Mouse (Mus musculus) frontal cortex, postnatal 10 days (tissue): ENCODE measurements around the gene Coq10b.
"Not testable (repeated sequence)": the region's sequence is repeated elsewhere in the genome, so short reads cannot be mapped to it uniquely, and the experiment has no call there.

ENCODE experiments used
- DNase-seq, 2 experiments: peaks; one replicate each; pipeline ENCODE4 v3.0.0; 2022; ENCODE audit warnings: low spot score in 2 of 2, mixed read lengths in 1 of 2

The Coq10b gene

DNA sequence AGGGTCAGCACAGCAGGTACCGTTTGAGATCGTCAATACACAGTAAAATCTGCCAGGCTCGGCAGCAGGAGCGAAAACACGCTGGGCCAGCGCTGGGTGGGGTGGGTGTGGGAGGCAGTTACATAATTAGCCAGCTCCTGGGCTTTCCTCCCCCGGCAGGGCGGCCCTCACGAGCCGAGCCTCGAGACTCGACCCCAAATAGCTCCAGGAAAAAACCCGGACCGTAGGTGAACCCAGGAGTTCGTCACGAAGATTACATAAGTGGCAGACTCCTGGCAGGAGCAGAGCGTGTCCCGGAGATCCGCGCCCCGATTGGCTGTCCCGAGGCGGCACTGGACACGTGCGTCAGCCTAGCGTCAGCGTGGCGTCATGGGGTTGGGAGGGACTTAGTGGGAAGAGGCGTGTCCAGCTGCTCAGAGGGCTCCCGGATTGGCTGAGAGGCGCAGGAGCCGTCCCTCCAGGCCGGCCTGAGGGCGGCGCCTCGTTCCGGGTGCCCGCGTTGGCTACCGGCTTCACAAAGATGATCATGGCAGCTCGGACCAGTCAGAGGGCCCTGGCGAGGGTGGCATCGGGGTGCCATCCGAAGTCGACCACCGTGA lies at the start of gene Coq10b:
Gene Coq10b, plus strand, starts transcription at position 416 of the 599 bp plus-strand sequence.
- DNase-seq: peak; percentile 98 to 99

GRCm38 (mm10) chr1:55008313-55008712 lies 44.3 kb upstream of the Coq10b start:
- not testable (repeated sequence) for DNase-seq

DNA sequence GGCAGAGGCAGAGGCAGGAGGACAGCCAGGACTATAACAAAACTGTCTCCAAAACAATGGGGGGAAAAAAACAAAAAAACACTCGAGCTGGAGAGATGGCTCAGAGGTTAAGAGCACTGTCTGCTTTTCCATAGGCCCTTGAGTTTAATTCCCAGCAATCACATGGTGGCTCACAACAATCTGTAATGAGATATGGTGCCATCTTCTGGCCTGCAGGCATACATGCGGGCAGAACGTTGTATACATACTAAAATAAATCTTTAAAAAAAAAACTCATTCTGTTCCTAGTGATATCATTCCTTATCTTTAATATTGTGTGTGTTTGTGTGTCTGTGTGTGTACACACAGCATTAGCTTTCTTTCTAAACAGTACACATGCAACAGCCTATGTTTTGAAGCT lies 40.1 kb upstream of the Coq10b start:
- no peak for DNase-seq

- DNase-seq: no peak
Measured at GRCm38 (mm10) chr1:55021907-55022306, 30.7 kb upstream of the Coq10b start.

DNA sequence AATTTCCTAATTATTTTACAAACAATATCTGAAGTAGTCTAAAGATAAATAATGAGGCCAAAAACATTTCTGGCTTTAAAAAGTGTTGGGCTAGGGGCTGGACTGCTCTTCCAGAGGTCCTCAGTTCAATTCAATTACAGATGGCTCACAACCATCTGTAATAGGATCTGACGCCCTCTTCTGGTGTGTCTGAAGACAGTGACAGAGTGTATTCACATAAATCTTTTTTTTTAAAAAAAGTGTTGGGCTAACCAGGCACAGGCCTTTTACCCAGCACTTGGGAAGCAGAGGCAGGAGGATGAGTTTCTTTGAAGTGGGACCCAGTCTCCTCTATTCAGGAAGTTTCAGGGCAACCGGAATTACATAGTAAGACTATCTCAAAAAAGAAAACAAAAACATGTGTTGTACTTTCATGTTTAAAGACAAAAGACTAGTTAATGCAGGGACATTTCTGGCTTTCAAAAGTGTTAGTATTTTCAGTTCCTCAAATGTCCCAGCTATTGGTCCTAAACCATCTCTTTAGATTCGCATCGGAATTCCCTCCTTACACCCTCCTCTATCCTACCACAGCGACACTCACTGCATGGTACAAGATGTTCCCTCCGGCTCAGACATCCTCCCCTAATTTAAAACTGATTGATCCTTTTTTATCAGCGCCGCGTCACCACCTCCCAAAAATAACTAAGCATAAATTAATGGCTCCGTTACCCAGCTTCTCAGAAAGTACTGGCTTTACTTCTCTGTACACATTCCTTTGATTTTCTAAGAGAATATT lies 26.7 kb upstream of the Coq10b start:
- DNase-seq: no peak

DNA sequence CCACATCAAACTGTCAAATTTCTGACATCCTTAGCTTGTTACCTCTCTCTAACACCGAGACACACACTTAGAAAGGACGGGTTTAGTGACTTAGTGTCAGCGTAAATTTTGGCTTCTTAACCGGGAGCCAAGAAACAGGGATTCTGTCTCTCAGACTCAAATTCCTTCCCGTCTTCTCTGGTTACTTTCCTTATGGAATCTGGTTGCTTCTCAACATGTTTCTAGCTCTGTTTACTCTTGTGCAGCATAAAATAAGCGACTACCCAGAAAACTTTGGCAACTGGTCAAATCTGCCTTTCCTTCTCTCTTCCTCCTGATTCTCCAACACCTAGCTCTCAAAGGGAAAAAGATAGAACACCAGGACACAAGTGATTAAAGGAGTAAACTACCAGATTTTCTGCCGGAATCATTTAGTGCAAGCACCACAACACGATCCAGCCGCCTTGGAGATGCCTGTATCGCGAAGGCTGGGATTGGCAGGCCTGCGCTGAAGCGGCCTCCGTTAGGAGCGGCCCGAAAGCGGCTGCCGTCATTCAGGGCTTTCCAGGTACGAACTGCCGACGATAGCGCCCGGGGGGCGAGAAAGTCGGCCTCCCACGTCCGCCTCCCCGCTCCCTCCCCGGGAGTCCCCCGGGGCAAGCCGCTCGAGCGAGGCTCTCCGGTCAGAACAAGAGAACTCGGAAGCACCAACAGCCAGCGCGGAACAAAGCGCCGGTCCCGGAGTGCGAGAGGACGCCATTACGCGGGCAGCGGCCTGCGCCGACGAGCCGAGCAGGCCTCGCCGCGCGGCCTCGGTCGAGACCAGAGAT lies 25.9 kb upstream of the Coq10b start:
- DNase-seq: no peak

GRCm38 (mm10) chr1:55027253-55027801 lies 25.2 kb upstream of the Coq10b start, which contains the start of gene Sf3b1:
Sf3b1 (minus strand) TSS chr1:55027481.
- peak; percentile 92 to 95 for DNase-seq

DNA sequence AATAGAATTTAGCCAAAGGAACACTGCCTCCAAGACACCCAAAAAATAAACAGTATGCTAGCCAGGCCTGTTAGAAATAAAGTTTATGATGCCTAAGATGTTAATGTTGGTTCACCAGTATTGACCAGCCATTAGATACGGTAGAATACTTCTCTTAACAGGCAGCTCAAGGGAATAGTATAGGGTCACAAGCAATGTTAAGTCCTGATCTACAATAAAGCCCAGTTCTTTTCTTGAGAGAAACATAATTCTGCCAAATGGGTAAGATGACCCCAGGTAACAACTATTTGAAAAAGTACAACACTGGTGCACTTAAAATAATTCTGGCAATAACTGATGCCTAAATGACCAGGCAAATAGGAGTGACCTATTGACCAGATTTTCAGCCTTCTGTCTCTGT lies 24.6 kb upstream of the Coq10b start:
- no peak for DNase-seq

DNA sequence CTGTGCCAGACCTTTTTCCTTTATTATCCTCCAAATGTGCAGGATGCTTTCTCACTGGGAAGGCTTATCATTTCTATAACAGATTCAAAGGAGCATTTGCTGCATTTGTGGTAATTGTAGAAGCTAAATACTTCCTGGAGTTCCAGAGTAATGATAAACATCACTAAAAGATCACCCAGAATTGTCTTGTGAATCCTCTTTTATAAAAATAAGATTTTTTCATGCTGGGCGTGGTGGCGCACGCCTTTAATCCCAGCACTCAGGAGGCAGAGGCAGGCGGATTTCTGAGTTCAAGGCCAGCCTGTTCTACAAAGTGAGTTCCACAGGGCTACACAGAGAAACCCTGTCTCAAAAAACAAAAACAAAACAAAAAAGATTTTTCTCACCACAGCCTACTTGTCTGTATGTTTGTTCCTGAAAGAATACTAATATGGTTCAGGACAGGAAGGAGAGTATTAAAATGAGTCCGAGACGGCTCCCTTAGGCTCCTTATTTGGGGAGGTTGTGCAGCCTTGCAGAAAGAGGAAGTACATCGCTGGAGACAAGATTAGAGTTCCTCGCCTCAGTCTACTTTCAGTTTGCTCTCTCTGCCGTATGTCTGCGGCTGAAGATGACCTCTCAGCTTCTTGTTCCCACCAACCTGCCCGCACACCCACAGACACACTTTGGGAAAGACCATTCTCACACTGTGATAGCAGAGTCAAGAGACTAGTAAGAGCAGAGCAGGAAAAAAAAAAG lies 23.9 kb upstream of the Coq10b start:
- no peak for DNase-seq

- DNase-seq: no peak
Measured at GRCm38 (mm10) chr1:55029446-55029845, 23.1 kb upstream of the Coq10b start.

GRCm38 (mm10) chr1:55031026-55031779 lies 21.4 kb upstream of the Coq10b start:
- no peak for DNase-seq

DNA sequence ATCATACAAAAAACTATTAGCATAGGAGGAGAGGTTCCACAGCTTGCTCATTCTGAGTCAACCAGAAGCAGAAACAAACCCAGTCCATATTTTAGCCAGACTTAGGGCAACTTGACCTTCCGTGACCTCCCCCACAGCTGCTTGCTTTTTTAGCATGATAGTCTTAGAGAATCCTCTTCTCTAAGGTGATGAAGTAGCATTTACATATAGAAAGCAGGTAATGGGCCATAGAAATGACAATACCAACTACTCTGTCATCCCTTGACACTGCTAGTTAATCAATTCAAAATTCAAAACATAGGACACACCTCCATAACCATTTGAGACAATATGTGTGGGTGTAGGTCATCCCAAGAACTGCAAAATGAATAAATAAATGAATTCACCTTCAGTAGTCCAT lies 12.6 kb upstream of the Coq10b start:
- DNase-seq: no peak

DNA sequence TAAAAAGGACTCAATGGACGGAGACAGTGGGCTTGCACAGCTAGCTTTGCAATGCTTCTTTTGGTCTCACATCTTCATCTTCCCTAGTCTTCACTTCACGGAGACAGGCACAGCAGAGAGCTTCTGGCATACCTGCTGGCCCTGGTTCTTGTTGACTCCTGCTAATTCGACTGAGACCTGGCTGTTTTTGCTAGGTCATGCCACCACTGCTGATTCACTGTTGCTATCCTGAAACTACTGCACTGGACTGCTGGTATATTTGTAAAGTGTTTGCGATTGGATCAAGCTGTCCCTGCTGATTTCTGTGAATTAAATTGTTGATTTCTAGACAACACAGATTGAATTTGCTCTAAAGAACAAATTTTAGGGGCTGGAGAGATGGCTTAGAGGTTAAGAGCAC lies 10.9 kb upstream of the Coq10b start:
- no peak for DNase-seq

GRCm38 (mm10) chr1:55042246-55042645 lies 10.3 kb upstream of the Coq10b start:
- DNase-seq: no peak

DNA sequence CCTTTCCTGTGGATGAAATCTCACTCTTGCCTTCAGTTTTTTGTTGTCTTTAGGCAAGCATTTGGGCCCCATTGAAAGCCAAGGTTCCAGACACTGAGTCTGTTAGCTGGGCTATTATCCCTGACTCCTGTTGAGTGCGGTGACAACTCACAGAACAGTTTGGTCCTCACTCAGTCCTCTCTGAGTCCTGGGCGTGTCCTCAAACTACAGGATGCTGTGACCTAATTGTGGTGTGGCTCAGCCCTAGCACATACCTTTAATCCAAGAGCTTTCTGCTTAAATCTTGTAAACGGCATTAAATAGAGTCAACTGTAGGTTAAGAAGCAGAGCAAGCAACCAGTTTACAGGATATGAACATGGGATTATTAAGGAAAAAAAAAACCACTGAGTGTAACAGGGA lies 9.4 kb upstream of the Coq10b start:
- no peak for DNase-seq

- DNase-seq: no peak
Measured at GRCm38 (mm10) chr1:55048841-55049587, 3.6 kb upstream of the Coq10b start.

DNA sequence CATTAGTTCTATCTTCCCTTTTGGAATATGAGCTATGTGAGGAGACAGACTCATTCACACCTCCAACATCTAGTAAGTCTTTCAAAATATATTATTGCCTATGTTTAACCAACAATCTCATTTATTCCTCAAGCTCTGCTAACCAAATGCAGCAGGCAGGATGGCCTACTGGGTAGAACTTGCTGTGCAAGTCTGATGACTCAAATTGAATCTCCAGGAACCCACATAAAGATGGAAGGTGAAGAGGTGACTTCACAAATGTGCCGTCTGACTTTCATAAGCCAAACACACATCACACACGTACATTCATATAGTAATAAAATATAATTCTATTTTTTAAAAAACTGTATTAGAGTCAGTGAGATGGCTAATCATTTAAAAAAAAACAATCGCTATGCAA lies 899 bp upstream of the Coq10b start:
- DNase-seq: no peak

GRCm38 (mm10) chr1:55053005-55053404 lies 435 bp downstream of the Coq10b start:
- DNase-seq: peak in 1 of 2 experiments; percentile 52

DNA sequence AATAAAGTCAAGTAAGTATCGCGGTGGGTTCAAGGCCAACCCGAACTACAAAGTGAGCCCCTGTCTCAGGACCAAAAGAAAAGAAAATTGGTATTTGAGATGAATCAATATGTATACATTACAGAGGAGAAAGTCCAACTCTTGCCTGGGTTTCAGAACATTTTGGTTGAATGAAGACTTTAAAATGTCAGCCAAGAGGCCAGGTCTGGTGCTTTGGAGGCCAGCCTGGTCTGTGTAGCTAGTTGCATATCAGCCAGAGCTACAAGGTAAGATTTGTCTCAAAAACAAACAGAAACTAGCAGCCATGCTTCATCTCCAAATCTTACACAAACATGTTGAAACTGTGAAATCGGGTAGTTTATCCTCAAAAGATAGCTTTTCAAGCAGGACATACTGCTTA lies 1.0 kb downstream of the Coq10b start:
- no peak for DNase-seq
